Mouse (Mus musculus) adrenal gland, postnatal 36 days (tissue): Measurements from ENCODE around the gene Ulk4. TPM values are rescaled to one million over a fixed set of nuclear protein-coding genes. Genes with fewer than 3 reads are reported as not detected.
"Not testable (repeated sequence)": the region's sequence is repeated elsewhere in the genome, so short reads cannot be mapped to it uniquely, and the experiment has no call there.

Experiments used
- DNase-seq, 2 experiments: peaks; one replicate each; pipeline ENCODE4 v3.0.0; 2021; ENCODE audit warnings: mixed read lengths in 1 of 2
- total RNA-seq, 2 experiments: library from RNA; stranded (reverse); gene quantifications; 2 replicates each; pipeline ENCODE4 v1.2.3; 2021

Ulk4 gene
- total RNA-seq, 2 experiments from 2014 or later: 1.7 to 1.9 TPM

DNA sequence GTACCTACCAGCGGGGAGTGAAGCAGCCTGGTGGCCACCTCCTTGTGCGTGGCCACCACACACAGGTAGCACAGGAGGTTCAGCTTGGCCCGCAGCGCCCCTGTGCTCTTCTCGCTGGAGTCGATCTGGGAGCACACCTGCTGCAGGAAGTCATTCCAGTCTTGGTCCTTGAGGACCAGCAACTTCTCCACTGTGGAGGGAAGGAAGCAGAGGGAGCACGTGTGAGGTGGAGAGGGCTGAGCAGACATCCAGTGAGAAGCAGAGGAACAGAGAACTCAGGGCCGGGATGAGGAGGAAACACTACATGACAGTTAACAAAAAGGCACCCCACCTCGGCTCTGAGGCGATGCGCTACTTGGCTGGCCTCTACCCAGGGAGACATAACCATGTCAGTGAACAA, 26.1 kb downstream of the Ulk4 start:
- DNase-seq: no peak

DNA sequence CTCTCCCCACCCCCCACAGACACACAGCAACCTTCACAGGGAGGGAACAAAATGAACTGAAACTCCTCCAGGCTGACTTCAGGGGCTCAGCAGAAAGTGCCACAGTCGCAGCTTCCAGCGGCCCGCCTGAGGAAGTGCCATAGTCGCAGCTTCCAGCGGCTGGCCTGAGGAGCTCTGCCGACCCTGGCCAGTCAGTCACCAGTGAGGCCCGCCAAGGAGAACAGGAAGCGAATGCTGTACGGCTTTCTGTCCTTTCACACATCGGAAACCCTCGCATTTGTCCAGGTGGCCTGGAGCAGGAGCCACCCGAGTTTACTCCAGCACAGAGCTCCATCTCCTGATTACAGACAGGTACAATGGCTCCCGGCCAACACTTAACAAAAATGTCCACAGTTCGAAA, 27.2 kb downstream of the Ulk4 start:
- peak in 1 of 2 experiments; percentile 4 for DNase-seq

DNA sequence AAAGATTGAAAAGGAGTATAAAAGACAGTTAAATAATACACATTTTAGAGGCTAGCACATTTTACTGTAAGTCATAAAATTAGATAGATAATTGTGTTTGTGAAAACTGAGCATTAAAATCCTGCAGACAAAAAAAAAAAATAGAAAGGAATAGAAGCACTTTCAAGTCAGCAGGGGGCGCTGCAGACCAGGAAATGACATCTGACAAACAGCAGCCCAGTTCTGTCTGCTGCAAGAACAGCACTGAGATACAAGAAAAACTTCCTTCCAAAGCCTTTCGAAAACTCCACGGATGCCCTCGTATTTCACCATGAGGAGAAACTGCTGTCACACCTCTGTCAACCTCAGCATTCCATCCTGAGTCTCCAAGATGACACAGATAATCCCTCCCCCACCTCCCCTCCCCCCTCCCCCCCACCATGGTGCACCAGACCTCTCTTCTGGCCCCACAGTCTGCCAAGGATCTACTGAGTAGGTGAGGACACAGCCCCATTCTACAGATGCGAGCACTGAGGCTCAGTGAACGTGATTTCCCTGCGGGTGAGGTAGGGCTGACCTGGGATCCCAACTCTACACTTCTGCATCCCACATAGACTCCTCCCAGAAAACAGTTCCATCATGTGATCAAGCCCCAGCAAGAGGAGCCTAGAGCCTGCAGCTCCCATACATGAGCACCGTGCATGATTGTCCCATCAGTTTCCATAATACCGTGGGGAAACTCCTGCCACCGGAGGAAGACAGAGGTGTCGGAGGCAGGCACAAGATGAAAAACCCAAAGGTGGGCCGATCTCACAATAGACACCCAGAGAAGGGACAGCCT, 28.8 kb downstream of the Ulk4 start:
- DNase-seq: peak; percentile 84 to 89

DNA sequence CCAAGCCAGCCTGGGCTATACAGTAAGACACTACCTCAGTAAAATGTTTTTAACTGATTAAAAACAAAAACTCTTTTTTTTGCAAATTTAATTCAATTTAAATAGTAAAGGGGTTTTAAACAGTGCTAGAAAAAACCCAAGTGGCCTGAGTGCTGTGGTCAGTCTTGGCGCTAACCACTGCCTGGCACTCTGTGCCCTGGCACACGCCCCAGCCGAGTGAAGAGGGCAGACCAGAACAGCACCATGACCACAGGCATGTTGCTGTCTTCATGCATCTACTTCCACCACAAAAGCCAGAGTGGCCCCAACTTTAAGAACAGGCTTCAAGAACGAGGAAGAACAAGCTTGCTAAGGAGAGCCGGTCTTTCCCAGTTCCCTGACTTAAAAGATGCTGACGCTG, 29.9 kb downstream of the Ulk4 start:
- DNase-seq: no peak

DNA sequence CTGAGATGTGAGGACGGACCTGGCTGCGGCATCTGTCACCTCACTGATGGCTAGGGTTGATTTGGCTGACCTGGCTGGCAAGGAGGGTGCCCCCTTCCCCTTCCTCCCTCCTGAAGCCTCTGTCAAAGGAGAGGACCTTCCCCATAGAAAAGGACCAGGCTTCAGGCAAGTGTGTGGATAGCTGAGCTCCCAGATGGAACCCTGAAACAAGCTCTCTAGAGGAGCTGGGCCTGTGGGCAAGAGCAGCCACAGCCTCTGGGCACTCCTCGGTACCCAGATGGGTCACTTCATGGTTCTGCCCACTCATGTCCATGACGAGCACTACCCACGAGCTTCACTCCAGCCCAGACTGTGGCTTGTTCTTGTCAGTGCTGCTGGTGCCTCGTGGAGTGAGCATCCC, 34.7 kb downstream of the Ulk4 start:
- DNase-seq: no peak

DNA sequence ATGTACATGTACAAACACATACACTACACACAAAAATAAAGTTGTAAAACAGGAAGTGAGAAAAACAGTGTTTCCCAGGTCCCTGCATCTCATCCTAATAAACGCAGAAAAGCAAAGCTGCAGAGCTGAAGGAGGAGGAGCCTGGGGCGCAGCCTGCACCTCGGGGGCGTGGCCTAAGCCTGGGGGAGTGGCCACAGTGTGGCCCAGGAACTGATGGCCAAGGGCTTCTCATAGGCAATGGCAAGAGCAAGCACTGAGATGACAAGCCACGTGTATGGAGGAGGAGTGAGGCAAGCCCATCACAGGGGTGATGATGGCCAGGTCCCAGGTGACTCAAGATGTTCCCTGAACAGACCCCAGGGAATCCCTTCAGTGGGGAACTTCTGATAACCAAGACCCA, 35.2 kb downstream of the Ulk4 start:
- DNase-seq: peak; percentile 9 to 38

DNA sequence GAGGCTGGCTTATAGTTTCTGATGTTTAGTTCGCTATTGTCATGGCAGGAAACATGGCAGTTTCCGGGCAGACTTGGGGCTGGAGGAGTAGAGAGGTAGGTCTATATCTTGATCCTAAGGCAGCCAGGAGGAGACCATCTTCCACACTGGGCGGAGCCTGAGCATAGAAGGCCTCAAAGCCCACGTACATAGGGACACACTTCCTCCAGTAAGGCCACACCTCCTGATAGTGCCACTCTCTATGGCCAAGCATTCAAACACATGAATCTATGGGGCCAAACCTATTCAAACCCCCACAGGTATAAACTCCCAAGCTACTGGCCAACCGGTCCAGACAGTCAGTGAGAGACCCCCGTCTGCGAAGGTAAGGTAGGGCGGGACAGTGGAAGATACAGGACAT, 35.6 kb downstream of the Ulk4 start:
- DNase-seq: no peak

DNA sequence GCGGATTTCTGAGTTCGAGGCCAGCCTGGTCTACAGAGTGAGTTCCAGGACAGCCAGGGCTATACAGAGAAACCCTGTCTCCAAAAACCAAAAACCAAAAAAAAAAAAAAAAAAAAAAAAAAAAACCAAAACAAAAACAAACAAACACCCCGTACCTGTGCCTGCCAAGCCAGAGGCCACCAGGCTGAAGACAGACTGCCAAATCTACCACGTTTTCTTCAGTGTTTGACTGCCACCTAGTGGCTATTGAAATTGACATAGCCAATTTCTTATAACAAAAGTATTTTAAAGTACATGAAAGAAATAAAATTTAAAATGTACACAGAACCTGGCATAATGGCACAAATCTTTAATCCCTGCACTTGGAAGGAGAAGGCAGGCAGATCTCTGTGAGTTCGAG, 36.8 kb downstream of the Ulk4 start:
- DNase-seq: peak in 1 of 2 experiments; percentile 49

DNA sequence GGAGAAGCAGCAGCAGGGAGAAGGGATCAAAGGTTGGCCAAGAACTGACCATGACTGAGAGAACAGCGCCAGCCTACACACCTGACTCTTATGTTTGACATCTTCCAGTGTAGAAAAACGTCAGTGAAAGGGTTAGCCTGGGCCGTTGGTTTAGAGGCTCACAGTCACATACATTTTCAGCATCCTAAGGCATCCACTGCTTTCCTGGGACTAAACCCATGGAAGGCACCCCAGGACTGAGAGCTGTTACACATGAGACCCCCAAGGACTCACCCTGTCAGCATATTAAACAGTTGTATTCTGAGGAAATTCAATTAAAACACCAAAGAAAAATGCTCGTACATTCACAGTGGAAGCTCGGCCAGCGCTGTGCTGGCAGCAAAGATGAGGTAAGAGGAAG, 37.4 kb downstream of the Ulk4 start:
- DNase-seq: no peak

DNA sequence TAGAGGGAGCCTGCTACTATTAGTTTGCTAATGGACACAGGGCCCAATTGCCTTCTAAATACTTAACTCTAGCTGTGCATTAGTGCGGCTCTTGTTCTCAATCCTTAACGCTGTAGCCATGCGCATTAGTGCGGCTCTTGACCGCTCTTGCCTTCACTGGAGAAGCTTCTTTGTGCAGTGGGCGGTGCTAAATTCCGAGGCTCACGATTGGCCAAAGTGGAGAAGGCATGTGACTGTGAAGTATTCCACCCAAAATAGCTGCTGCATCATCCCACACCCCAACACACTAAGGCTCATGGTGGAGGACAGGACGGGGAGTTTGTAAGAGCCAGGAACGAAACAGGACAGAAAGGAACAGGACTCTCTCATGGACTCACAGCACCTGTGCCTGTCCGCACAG, 58.4 kb downstream of the Ulk4 start:
- no peak for DNase-seq

DNA sequence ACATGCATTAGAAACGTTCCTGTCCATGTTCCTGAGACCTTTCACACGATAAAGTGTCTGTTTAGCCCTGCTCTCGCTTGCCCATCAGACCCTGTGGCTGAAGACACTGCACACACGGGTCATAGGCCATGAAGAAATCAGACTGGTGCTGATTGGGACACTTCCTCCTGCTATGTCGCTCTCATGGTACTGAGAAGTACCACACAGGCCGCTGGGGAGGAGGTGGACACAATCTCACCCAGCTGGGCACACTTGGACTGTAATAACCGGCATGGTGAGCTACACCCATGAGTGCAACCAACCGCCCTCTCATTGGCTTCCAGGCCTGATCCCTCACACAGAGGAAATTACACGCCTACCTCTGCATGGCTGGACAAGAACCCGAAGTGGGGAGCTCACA, 58.8 kb downstream of the Ulk4 start:
- no peak for DNase-seq

DNA sequence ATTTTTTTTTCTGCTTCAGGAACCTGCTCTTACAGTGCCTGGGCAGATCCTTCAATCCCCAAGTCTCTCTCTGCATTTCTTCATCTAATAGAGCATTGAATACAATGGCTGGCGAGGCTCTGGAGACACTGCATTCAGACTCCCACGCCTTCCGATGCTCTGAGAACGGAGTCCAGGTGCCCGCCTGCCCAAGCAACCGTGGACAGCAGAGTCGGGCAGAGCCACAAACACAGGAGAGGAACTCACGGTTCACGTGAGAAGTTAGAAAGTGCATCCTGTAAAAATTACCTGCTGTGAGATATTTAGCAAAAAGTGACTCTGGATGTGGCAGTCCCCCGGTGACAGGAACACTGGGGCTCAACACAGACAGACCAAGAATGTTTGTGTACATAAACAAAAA, 59.3 kb downstream of the Ulk4 start:
- no peak for DNase-seq

DNA sequence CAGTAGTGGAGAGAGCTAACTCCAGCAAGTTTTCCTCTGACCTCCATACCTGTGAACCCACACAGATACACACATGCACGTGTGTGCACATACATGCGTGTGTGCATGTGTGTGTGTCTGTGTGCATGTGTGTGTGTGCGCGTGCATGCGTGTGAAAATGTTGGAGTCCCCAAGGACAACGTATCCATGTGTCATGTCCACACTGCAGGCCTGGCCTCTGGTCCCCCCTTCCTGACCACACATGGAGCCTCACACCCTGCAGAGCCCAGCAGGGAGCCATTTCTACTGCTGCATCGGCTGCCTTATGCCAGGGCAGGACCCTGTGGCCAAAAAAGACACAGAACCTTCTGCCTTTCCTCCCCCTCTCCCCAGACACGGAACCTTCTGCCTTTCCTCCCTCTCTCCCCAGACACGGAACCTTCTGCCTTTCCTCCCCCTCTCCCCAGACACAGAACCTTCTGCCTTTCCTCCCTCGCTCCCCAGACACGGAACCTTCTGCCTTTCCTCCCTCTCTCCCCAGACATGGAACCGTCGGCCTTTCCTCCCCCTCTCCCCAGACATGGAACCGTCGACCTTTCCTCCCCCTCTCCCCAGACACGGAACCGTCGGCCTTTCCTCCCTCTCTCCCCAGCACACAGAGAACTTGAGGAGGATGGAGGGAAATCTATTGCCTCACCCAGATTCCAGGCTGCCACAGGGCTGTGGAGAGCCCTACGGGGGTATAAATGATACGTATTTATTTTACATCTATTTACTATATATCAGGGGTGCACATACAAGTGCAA, 60.3 kb downstream of the Ulk4 start:
- DNase-seq: no peak

DNA sequence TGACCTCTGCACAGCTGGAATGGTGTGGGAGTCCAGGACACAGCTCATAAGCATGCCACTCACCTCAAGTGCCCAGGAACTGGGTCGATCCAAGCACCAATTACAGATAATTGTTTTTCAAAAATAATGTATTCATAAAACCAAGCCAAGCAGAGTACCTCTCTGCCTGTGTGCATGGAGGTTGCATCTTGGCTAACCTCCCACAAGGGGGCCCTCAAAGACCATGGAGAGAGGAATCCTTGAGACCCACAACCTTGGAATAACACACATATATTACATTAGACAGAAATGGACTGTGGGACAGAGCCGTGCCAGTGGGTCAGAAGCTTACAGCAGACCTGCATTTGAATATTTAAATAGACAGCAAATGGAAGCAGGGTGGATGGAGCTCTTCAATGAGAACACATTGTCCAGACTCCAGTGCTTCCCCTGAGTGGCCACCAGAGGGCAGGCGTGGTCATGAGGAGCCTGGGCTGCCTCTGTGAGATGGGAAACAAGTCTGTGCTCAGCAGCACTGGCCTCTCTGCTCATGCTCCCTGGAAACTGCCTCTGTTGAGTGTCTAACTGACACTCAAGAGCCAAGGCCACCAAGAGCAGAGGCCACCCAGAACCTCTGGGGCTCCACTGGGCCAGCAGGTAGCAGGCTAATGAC, 61.5 kb downstream of the Ulk4 start:
- peak; percentile 72 to 76 for DNase-seq

DNA sequence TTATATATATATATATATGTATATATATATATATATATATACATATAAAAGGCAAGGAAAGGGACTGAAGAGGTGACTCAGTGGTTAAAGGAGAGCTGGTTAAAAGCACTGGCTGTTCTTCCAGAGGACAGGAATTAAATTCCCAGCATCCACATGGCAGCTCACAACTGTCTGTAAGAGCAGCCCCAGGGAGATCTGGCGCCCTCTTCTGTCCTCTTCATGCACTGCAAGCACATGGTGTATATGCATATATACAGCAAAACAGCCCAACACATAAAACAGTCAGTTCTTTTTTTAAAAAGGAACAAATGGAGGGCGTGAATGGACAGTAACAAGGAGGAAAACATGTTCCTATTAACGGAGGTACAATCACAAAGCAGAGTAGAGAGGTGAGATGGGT, 64.7 kb downstream of the Ulk4 start:
- peak in 1 of 2 experiments; percentile 3 for DNase-seq

DNA sequence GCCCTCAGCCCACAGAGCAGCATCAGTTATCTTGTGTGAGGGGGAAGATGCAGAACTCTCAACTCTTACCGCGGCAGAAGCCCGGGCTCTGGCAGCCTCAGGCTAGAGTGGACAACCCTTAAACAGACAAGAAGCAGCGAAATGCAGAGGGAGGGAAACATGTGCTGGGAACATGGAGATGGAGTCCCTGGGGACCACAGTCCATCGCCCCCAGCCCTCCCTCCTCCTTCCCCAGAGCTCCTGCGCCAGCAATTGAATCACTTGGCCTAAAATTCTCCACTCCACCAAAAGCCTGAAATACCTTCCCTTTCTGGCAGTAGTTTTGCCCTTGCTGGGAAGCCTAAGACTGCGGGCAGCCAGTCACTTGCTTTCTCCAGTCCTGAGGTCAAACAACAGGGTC, 72.0 kb downstream of the Ulk4 start:
- DNase-seq: no peak

DNA sequence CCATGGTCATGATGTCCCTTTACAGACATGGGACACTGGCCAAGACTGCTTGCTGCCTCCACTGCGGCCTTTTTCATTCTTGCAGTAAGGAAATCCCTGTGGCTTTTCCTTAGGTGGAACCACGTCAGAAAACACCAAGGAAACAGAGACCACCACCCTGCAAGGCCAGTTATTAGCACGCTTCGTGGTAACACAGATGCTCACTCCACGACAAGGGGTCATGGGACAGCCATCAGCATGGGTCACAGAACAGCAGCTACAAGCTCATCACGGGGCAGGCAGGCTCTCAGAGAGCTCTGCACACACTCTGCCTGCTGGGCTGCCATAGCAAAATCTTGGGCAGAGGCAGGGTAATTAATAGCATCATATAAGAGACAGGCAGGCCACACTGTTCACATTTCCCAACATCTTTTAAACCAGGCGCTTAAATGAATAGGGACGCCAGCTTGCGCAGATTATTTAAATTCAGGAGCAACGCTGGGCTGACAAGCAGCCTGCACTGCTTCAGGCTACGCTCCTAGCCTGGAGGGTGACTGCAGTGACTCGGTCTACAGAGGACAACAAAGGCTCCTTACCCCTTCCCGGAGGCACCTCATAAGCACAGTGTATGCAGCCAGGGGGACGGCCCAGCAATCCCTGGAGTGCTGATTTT, 72.7 kb downstream of the Ulk4 start:
- no peak for DNase-seq

DNA sequence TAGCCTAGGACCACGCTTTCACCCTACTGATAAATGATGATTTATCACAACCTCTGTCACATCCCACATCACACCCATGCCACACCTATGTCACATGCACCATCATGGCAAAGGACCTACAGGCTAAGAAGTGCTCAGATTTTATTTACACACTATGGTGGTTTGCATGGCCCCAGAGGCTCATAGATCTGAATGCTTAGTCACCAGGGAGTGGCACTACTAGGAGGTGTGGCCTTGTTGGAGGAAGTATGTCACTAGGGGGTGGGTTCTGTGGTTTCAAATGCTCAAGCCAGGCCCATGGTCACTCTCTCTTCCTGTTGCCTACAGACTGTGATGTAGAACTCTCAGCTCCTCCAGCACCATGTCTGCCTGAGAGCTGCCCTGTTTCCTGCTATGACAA, 73.3 kb downstream of the Ulk4 start:
- no peak for DNase-seq

DNA sequence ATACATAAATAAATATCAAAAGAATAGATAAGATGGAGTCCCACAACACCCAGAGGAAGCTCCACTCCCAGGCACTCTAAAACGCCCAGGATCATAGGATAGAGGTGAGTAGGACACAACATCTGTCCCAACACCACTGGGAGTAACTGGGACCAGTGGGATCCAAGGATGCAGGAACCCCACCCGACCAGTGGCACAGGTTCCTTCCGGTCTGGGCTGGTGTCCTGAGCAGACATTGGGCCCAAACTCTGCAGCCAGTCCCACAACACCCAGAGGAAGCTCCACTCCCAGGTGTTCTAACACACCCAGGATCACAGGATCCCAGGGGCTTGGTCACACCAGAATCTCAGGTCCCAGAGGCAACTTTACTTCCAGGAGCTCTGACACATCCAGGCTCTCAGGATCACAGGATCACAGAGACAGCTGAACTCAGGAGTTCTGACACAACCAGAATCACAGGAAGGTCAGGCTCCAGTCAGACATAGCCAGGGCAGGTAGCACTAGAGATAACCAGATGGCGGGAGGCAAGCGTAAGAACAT, 77.8 kb downstream of the Ulk4 start:
- DNase-seq: not testable (repeated sequence)

DNA sequence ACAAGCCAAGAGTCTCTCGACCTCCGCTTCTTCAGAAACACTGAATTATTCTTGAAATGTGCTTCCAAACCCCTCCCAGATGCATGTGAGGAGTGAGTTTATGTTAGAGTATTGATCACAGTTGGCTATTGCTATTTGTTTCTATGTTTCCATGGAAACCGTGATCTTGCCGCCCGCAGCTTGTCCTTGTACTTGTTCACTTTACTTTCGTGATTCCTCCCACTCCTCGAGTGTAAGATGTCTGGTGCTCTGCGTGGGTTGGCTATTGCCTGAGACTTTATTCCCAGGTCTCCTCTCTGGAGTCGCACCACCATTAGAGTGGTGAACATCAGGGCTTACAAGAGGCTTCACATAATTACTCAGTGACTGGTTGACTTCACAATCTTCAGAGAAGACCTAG, 80.5 kb downstream of the Ulk4 start:
- no peak for DNase-seq

DNA sequence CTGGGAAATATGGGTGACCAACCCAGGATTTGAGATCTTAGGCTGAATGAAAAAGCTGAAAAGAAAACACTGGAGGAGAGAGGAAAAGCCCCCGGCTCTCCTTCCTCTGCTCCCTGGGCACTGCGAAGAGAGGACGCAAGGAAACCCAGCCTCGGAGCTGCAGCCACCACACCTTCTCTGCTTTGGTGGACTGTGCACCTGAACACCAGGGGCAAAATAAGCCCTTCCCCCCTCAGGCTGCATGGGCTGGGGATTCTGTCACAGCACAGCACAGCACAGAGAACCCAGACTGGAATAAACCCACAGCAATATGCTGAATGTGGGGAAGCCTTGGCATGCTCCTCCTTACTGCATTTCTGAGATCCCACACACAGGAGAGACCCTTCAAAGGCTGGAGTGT, 81.9 kb downstream of the Ulk4 start:
- DNase-seq: no peak
